Mouse (Mus musculus) gastrocnemius, adult 2 months (tissue): ENCODE results near the gene 4921524J17Rik. TPM values are rescaled to one million over a fixed set of nuclear protein-coding genes. Genes with fewer than 3 reads are reported as not detected.

Source experiments
- DNase-seq: peaks from one replicate; pipeline ENCODE4 v3.0.0; 2022
- H3K27ac ChIP-seq: fragments of 200-600 bp; 2 replicates; pipeline ENCODE4 v1.8.1; 2022; ENCODE audit warnings: mild to moderate bottlenecking
- H3K4me3 ChIP-seq: fragments of 200-600 bp; 2 replicates; pipeline ENCODE4 v1.8.1; 2022; ENCODE audit warnings: mild to moderate bottlenecking, moderate library complexity
- CTCF ChIP-seq: fragments of 200-600 bp; IDR thresholded peaks from 2 replicates; pipeline ENCODE4 v1.8.1; 2022; ENCODE audit warnings: antibody characterized with exemption, mild to moderate bottlenecking, moderate library complexity
- intact Hi-C: fragments of 180-260 bp; cut with DNase I; formaldehyde crosslinking; loops from one replicate; pipeline ENCODE4 v1.15.1; 2025
- total RNA-seq, 2 experiments: library from RNA; stranded (reverse); gene quantifications; 2 replicates each; pipeline ENCODE4 v1.2.3; 2021

4921524J17Rik gene
- total RNA-seq, 2 experiments from 2014 or later = 12.1 to 14.2 TPM

- intact Hi-C loops = no loop called here
- TF ChIP-seq CTCF = peak; percentile 53
- peak; percentile 30 for DNase-seq
These were observed 28.7 kb upstream of the 4921524J17Rik start for GRCm38 (mm10) chr8:85461377-85461776.

GRCm38 (mm10) chr8:85460804-85461203, 28.2 kb upstream of the 4921524J17Rik start:
- Histone ChIP-seq H3K27ac (peak overlapping the region; percentile 88), H3K4me3 (peak overlapping the region; percentile 35; the same call in 1 of the 2 replicates)
- DNase-seq = peak; percentile 49
- TF ChIP-seq CTCF = peak; percentile 66
- intact Hi-C loops = no loop called here

More at GRCm38 (mm10) chr8:85461377-85461776, 28.7 kb upstream of the 4921524J17Rik start:
- Histone ChIP-seq H3K27ac (peak overlapping the region; percentile 88), H3K4me3 (no peak overlapping the region)

- TF ChIP-seq CTCF = no peak
- H3K27ac ChIP-seq = no peak overlapping the region
- intact Hi-C loops = loop anchor here (5.0 kb wide), 1 partner anchor 143 kb away; no protein-coding TSS in a partner anchor
These were observed 26.9 kb upstream of the 4921524J17Rik start for GRCm38 (mm10) chr8:85459582-85459981.

GRCm38 (mm10) chr8:85456536-85456935, 23.9 kb upstream of the 4921524J17Rik start:
- Histone ChIP-seq H3K27ac (peak overlapping the region; percentile 61; the same call in 1 of the 2 replicates), H3K4me3 (no peak overlapping the region)
- peak; percentile 75 for TF ChIP-seq CTCF
- intact Hi-C loops = loop anchor here (1.0 to 5.0 kb wide), 3 partner anchors 70 to 209 kb away; no protein-coding TSS in a partner anchor
- peak; percentile 79 for DNase-seq

More at GRCm38 (mm10) chr8:85459582-85459981, 26.9 kb upstream of the 4921524J17Rik start:
- DNase-seq = no peak
- no peak overlapping the region for H3K4me3 ChIP-seq

- no peak overlapping the region for H3K4me3 ChIP-seq
- H3K27ac ChIP-seq = no peak overlapping the region
- intact Hi-C loops = loop anchor here (5.0 kb wide), 1 partner anchor 148 kb away; no protein-coding TSS in a partner anchor
- no peak for DNase-seq
- no peak for TF ChIP-seq CTCF
These were observed 22.1 kb upstream of the 4921524J17Rik start for GRCm38 (mm10) chr8:85454750-85455149.

- TF ChIP-seq CTCF = no peak
These were observed 20.6 kb upstream of the 4921524J17Rik start for GRCm38 (mm10) chr8:85453256-85453655.

GRCm38 (mm10) chr8:85452328-85452727, 19.7 kb upstream of the 4921524J17Rik start:
- 0 out of 2 replicates have a peak overlapping the region, but pooled peaks have one; percentile 24 for H3K4me3 ChIP-seq

More at GRCm38 (mm10) chr8:85453256-85453655, 20.6 kb upstream of the 4921524J17Rik start:
- no peak overlapping the region for H3K27ac ChIP-seq
- no peak overlapping the region for H3K4me3 ChIP-seq
- intact Hi-C loops = no loop called here
- DNase-seq = no peak

GRCm38 (mm10) chr8:85450335-85450734, 17.7 kb upstream of the 4921524J17Rik start:
- DNase-seq = no peak
- no peak overlapping the region for H3K27ac ChIP-seq
- intact Hi-C loops = no loop called here
- no peak for TF ChIP-seq CTCF
- H3K4me3 ChIP-seq = no peak overlapping the region

More at GRCm38 (mm10) chr8:85452328-85452727, 19.7 kb upstream of the 4921524J17Rik start:
- no peak overlapping the region for H3K27ac ChIP-seq
- peak; percentile 22 for DNase-seq
- TF ChIP-seq CTCF = no peak
- intact Hi-C loops = no loop called here

- intact Hi-C loops = no loop called here
- no peak for TF ChIP-seq CTCF
- Histone ChIP-seq H3K27ac (no peak overlapping the region), H3K4me3 (no peak overlapping the region)
- no peak for DNase-seq
These were observed 13.5 kb upstream of the 4921524J17Rik start for GRCm38 (mm10) chr8:85445936-85446685.

- Histone ChIP-seq H3K4me3 (no peak overlapping the region), H3K27ac (no peak overlapping the region)
- TF ChIP-seq CTCF = no peak
- DNase-seq = no peak
- intact Hi-C loops = no loop called here
These were observed 11.5 kb upstream of the 4921524J17Rik start for GRCm38 (mm10) chr8:85444092-85444491.

- Histone ChIP-seq H3K4me3 (no peak overlapping the region), H3K27ac (no peak overlapping the region)
- intact Hi-C loops = no loop called here
- TF ChIP-seq CTCF = no peak
- no peak for DNase-seq
These were observed 8.9 kb upstream of the 4921524J17Rik start for GRCm38 (mm10) chr8:85441564-85441963.

GRCm38 (mm10) chr8:85435736-85436135, 3.1 kb upstream of the 4921524J17Rik start:
- no peak for DNase-seq
- Histone ChIP-seq H3K27ac (no peak overlapping the region), H3K4me3 (no peak overlapping the region)
- no peak for TF ChIP-seq CTCF
- intact Hi-C loops = no loop called here

GRCm38 (mm10) chr8:85434817-85435216, 2.2 kb upstream of the 4921524J17Rik start:
- no peak for DNase-seq
- intact Hi-C loops = no loop called here
- no peak overlapping the region for H3K4me3 ChIP-seq
- TF ChIP-seq CTCF = no peak
- H3K27ac ChIP-seq = no peak overlapping the region
